Mouse (Mus musculus): Measurements from ENCODE around the gene Kiss1r.
A peak's percentile ranks its signal among the peaks of the same experiment; 100 is the strongest.
"Not testable (repeated sequence)": the region's sequence is repeated elsewhere in the genome, so short reads cannot be mapped to it uniquely, and the experiment has no call there.

The Kiss1r gene

DNA sequence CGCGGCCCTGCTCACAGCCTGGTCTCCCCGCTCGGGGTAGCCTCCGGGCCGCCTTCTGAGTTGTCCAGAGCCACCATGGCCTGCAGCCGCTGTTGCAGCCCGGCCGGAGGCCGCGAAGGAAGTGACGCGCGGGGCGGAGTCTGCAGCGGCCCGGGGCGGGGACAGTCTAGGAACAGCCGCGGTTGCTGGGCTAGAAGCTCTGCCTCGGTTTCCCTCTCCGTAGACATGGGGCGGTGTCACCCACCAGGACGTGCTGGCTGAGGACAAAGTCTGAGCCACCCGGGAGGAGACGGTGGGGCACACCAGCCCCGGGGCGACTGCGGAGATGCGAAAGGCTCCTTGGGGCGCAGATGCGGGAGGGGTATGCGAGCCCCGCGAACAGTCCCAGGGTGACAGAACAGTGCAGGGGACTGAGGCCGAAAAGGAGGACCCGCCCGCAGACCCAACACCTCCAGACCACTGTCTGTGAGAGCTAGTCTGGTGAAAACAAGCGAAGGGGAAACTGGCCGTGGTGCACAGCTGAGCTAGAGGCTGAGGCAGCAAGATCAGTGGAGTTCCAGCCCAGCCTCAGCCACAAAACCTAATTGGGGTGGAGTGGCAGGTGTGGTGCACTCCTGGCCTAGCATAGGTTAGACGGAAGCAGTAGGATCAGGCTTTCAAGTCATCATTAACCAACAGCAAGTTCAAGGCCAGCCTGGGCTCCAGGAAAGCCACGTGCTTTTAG lies at the start of gene Kiss1r:
Gene Kiss1r, plus strand, starts transcription at position 164 of the 724 bp plus-strand sequence.
- peak; percentile 56 for DNase-seq (ENCODE audit: low read depth, low spot score)

- DNase-seq (ENCODE audit: low read depth, low spot score), result no peak
Observed at GRCm38 (mm10) chr10:79871845-79872244, 44.9 kb upstream of the Kiss1r start.

DNA sequence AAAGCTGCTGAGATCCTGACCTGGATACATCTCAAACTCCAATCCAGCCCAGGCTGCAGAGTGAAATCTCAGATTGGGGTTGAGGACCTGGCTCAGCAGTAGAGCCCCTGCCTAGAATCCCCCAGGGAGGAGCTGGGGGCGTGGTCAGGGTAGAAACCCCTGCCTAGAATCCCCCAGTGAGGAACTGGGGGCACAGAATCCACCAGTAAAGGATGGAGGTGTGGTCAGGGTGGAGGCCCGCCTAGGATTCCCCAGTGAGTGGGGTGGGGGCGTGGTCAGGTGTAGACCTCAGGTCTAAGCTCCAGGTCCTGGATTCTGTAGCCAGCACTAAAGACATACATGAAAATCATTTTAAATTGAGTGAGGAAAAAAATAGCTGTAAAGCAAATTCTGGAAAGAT lies 43.9 kb upstream of the Kiss1r start:
- DNase-seq (ENCODE audit: low read depth, low spot score), result no peak

GRCm38 (mm10) chr10:79873313-79873712 lies 43.5 kb upstream of the Kiss1r start:
- no peak for DNase-seq (ENCODE audit: low read depth, low spot score)

- DNase-seq (ENCODE audit: low read depth, low spot score), result no peak
Observed at GRCm38 (mm10) chr10:79873715-79874289, 43.0 kb upstream of the Kiss1r start.

GRCm38 (mm10) chr10:79874290-79874862 lies 42.4 kb upstream of the Kiss1r start, which contains the start of the genes Prtn3 and Plppr3:
Prtn3 (plus strand) TSS chr10:79874476.
Plppr3 (minus strand) TSS chr10:79874634.
- DNase-seq (ENCODE audit: low read depth, low spot score), result peak; percentile 76

- DNase-seq (ENCODE audit: low read depth, low spot score), result no peak
Observed at GRCm38 (mm10) chr10:79877174-79877573, 39.6 kb upstream of the Kiss1r start.

DNA sequence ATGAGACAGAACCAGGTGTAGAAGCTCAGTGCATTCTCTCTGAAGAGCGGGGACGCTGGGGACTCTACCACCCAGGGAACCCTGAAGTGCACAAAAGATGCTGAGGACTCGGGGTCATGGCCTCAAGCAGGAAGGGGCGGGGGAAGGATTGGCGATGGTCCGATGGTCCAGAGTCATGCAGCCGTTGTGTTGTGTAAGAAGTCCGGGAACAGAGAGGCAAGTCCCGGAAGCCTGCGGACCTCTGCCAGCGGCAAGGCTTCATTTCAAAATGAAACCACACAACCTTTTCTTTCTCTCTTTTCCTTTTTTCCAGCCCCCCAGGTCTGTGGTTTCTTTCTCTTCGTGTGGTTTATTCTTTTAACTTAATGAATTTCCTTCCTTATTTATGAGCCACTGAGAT lies 39.0 kb upstream of the Kiss1r start:
- DNase-seq (ENCODE audit: low read depth, low spot score), result no peak

DNA sequence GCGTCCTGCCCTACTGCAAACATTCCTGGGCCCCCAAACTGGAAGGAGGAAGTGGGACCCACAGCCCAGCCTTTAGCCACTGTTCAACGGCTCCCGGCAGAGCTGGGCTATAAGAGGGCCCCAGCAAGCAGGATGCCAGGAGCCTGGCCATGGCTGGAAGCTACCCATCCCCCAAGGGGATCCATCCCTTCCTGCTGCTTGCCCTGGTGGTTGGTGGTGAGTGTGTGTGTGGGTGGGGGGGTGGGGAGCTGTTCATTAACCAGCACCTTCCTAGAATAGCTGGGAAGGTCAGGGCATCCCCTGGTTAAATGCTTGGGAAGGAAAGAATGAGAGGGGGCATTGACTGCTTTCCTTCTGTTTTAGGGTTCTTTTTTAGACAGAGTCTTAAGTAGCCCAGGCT lies 37.2 kb upstream of the Kiss1r start:
- no peak for DNase-seq (ENCODE audit: low read depth, low spot score)

DNA sequence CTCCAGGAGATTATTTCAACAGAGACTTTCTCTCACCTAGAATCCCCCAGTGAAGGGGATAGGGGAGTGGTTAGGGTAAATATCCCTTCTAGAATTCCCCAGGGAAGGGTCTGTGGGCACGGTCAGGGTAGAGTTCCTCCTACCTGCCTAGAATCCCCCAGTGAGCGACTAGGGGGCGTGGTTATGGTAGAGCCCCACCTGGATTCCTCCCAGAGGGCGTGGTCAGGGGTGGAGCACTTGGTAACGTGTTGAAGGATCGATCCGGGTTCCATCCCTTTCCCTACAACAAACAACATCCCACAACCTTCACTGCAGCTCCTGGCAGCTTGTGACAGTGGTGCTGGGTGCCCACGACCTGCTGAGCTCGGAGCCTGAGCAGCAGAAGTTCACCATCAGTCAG lies 36.0 kb upstream of the Kiss1r start:
- DNase-seq (ENCODE audit: low read depth, low spot score), result no peak

DNA sequence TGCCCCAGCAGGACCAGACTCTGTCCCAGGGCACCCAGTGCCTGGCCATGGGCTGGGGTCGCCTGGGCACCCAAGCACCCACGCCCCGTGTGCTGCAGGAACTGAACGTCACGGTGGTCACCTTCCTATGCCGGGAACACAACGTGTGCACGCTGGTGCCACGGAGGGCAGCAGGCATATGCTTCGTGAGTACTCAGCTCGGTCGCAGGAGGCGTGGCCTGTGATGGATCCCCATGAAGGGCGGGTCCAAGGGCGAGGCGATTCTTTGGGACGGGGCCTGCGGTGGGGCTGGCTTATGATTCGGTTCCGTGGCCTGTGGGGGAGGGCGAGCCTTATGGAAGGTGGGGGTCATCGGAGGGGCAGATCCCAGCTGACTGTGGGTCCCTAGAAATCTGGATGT lies 34.8 kb upstream of the Kiss1r start:
- no peak for DNase-seq (ENCODE audit: low read depth, low spot score)

DNA sequence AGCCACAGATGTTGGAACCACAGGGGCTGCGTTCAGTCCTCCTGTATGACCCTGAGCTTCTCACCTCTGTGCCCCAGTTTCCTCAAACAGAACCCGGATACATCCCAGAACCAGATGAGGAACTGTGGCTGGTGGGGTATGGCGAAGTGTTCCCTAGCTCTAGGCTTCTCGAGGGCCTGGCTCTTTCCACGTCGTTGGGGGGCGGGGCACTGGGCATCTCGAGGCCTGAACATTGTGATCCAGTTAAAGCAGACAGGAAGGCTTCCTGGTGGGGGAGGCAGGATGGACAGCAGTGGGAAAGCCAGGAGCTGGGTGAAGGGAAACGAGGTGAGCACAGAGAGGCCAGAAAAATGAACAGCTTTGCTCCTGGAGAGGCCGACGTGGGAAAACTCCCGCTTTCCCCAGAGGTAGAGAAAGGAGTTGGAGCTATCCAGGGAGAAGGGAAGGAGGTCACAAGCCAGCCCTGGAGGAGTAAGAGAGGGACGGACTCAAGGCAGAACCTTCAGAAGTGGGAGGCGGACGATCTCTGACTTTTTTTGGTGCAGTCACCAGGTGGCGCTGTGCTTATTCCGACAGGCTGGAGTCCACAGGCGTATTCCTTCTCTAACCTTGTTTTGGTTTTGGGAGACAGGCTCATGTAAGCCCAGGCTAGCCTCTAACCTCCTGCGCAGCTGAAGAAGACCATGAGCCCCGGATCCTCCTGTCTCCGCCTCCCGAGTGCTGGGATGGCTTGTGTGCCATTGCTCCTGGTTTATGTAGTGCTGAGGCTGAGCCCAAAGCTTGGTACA lies 33.3 kb upstream of the Kiss1r start:
- DNase-seq (ENCODE audit: low read depth, low spot score), result peak; percentile 81

GRCm38 (mm10) chr10:79884446-79884845 lies 32.3 kb upstream of the Kiss1r start:
- DNase-seq (ENCODE audit: low read depth, low spot score), result no peak

DNA sequence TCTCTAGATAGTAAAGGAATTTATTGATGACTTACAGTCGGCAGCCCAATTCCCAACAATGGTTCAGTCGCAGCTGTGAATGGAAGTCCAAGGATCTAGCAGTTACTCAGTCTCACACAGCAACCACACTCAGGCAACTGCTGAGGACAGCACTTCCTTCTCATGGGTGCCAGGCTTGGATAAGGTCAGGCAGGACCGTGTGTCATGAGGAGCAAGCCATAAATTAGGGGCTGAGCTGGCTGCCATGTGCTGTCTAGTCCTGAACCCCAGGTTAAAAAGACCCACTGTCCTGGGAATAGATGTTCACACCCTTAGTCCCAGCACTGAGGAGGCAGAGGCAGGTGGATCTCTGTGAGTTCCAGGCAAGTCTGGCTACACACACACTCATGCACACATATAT lies 31.8 kb upstream of the Kiss1r start:
- DNase-seq (ENCODE audit: low read depth, low spot score), result not testable (repeated sequence)

- no peak for DNase-seq (ENCODE audit: low read depth, low spot score)
Observed at GRCm38 (mm10) chr10:79886054-79886453, 30.7 kb upstream of the Kiss1r start, which contains the start of gene Elane. Elane (plus strand) TSS chr10:79886247.

DNA sequence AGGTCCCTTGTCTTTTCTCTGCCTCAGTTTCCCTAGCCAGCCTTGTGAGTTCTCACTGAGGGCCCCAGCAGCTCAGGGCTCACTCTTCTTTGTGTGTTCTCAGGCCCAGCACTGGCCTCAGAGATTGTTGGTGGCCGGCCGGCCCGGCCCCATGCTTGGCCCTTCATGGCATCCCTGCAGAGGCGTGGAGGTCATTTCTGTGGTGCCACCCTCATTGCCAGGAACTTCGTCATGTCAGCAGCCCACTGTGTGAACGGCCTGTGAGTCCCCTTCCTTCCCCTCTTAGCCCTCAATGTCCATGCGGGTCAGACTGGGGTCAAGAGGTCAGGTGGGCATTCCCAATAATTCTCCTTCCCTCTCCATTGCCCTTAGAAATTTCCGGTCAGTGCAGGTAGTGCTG lies 30.2 kb upstream of the Kiss1r start:
- no peak for DNase-seq (ENCODE audit: low read depth, low spot score)

- no peak for DNase-seq (ENCODE audit: low read depth, low spot score)
Observed at GRCm38 (mm10) chr10:79889386-79889785, 27.4 kb upstream of the Kiss1r start.

DNA sequence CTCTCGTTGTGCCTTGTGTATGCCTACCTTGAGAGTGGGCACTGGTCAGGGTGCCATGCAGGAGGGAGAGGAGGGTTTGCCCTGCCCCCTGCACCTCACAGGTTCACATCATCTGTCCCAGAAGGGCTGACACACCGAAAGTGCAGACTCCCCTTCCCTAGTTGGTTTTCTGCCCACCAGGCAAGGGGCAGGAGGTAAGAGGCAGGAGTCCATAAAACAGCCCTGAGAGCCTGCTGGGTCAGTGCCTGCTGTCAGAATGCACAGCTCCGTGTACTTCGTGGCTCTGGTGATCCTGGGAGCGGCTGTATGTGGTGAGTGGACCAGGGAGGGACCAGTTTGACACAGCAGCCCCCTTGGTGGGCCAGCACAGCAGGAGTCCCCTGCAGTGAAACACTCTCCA lies 26.1 kb upstream of the Kiss1r start, which contains the start of gene Cfd:
Gene Cfd, plus strand, starts transcription at position 184 of the 400 bp plus-strand sequence.
- DNase-seq (ENCODE audit: low read depth, low spot score), result no peak

- peak; percentile 66 for DNase-seq (ENCODE audit: low read depth, low spot score)
Observed at GRCm38 (mm10) chr10:79892451-79893118, 24.2 kb upstream of the Kiss1r start.

DNA sequence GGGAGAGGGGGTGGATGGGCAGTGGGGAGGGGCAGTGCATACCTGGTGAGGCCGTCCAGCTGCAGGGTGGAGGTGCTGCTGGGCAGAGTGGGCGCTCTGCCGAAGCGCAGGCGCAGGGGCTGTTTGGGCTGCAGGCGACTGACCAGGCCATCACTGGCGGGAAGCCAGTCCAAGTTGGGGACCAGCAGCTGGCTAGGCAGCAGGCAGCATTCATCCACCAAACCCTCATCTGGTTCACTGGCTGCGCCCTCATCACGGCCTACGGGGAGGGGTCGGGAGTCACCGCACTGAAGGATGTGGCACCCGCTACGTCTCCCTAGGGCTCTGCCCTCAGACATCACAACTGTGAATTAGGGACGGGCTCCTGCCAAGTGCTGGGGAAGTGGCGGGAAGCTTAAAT lies 20.5 kb upstream of the Kiss1r start:
- no peak for DNase-seq (ENCODE audit: low read depth, low spot score)

- no peak for DNase-seq (ENCODE audit: low read depth, low spot score)
Observed at GRCm38 (mm10) chr10:79896814-79897213, 20.0 kb upstream of the Kiss1r start.

All from forelimb bud, embryonic 11.5 days (tissue).